Mouse (Mus musculus): ENCODE data around the gene Rtcb. TPM values are rescaled to one million over a fixed set of nuclear protein-coding genes. Genes with fewer than 3 reads are reported as not detected.

Rtcb gene
- polyA plus RNA-seq, 1 experiment: 115 TPM

DNA sequence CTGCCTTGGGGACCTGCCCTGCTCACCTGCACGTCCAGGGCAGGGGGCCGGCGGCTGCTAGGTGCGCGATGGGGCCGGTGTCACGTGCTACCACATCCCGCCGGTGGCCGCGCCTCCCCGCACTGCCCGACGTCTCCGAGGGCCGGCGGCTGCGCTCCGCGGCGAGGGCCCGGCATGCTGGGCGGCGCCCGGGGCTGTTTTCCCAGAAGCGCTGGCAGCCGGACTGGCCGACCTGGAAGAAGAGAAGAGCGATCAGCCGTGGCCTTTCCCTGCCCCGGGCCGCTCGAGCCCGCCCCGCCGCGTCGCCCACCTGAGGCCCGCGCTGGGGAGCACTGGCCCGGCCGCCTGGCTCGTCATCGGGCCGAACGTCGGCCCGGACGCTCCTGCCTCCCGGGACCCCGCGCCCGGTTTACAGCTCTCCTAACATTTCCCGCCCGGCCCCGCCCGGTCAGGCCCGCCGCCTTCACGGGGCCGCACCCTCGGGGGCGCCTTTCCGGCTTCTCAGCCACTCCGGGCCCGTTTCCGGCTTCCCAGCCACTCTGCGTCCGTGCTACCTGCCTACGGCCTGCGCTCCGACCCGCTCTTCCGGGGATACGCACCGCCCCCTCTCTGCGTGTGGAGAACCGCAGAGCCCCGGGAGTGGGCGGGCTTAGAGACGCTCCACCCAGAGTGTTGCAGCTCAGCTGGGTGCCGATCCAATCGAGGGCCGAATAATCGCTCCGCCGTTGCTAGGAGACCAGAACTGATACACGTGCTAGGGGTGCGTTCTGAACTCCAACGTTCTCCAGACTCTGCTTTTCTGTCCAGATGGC, 40.9 kb downstream of the Rtcb start, which contains the start of gene Prdm4:
TSS of gene Prdm4 (minus strand) at position 645 of the 812 bp plus-strand sequence.
- H3K27ac ChIP-seq (ENCODE audit: insufficient read depth, low read length): peak within 1 kb of the TSS; percentile 59; the same call in 1 of the 2 replicates
- no peak for TF ChIP-seq CTCF (IDR thresholded peaks at IDR 0.05; ENCODE audit: extremely low read depth, insufficient read depth, low read length)
- TF ChIP-seq POLR2A (IDR thresholded peaks at IDR 0.05; ENCODE audit: extremely low read depth, insufficient read depth, low read length): no peak
- peaks cover 3% of the 10 kb centered on the region; the same call in 1 of the 2 replicates for H3K4me1 ChIP-seq (ENCODE audit: control insufficient read depth, insufficient read depth, low read length)
- peak within 1 kb of the TSS; percentile 37 for H3K4me3 ChIP-seq (ENCODE audit: insufficient read depth, low read length)

Other genes starting within 250 kb of the Rtcb start
- gene Pwp1, start 128.3 kb downstream of the Rtcb start, polyA plus RNA-seq (2012; rRNA removed): 15.6 and 16.5 TPM in 2 replicates
- 26.6 and 29.5 TPM in 2 replicates for gene Prdm4, start 40.7 kb downstream of the Rtcb start, polyA plus RNA-seq (2012; rRNA removed)
- gene Ascl4, start 30.1 kb downstream of the Rtcb start, polyA plus RNA-seq (2012; rRNA removed): 0.29 and 0.53 TPM in 2 replicates
- 0.17 and 0.23 TPM in 2 replicates for gene Bpifc, start 54.1 kb upstream of the Rtcb start, polyA plus RNA-seq (2012; rRNA removed)
- 35.8 and 38.2 TPM in 2 replicates for gene Fbxo7, start 64.1 kb upstream of the Rtcb start, polyA plus RNA-seq (2012; rRNA removed)

Data from cortical plate, adult 2 months (tissue).